Mouse (Mus musculus) neural tube, embryonic 13.5 days (tissue): ENCODE measurements around the gene Arhgef19. TPM values are rescaled to one million over a fixed set of nuclear protein-coding genes. Genes with fewer than 3 reads are reported as not detected.

Experiments used
- ATAC-seq: fragments of 200-750 bp; cut with Nextera tagmentation; 2 replicates; pipeline ENCODE4 v1.8.0; 2017; ENCODE audit warnings: low read depth, mild to moderate bottlenecking, moderate TSS enrichment, moderate library complexity
- H3K27ac ChIP-seq: fragments of 300-500 bp; sonication (generic); replicated peaks from 2 replicates; pipeline ENCODE4 v1.5.1; 2015; ENCODE audit warnings: moderate library complexity, mild to moderate bottlenecking, inconsistent platforms
- H3K27me3 ChIP-seq: fragments of 300-500 bp; sonication (generic); 2 replicates; pipeline ENCODE4 v1.6.1; 2015; ENCODE audit warnings: mild to moderate bottlenecking, inconsistent platforms
- H3K36me3 ChIP-seq: fragments of 300-500 bp; sonication (generic); 2 replicates; pipeline ENCODE4 v1.6.1; 2015; ENCODE audit warnings: mild to moderate bottlenecking, inconsistent platforms
- H3K4me1 ChIP-seq: fragments of 300-500 bp; sonication (generic); replicated peaks from 2 replicates; pipeline ENCODE4 v1.6.1; 2015; ENCODE audit warnings: inconsistent platforms
- H3K4me2 ChIP-seq: fragments of 300-500 bp; sonication (generic); 2 replicates; pipeline ENCODE4 v1.6.1; 2015; ENCODE audit warnings: inconsistent platforms, mild to moderate bottlenecking, moderate library complexity
- H3K4me3 ChIP-seq: fragments of 300-500 bp; sonication (generic); 2 replicates; pipeline ENCODE4 v1.5.1; 2015; ENCODE audit warnings: mild to moderate bottlenecking, inconsistent platforms
- H3K9ac ChIP-seq: fragments of 300-500 bp; sonication (generic); 2 replicates; pipeline ENCODE4 v1.6.1; 2015; ENCODE audit warnings: moderate library complexity, mild to moderate bottlenecking, inconsistent platforms
- H3K9me3 ChIP-seq: fragments of 300-500 bp; sonication (generic); 2 replicates; pipeline ENCODE4 v1.6.1; 2016; ENCODE audit warnings: inconsistent platforms
- WGBS: fragments of 180-500 bp; shearing (Covaris S2); methylation state at CpG from one replicate; pipeline ENCODE4 v1.1.7; 2015; 5-methylcytosine and 5-hydroxymethylcytosine counted together
- polyA plus RNA-seq: library from polyadenylated mRNA; unstranded; fragments of >200 nt; fragmentation: Nextera tagmentation; extraction: Ambion mirVana; gene quantifications from 2 replicates; pipeline ENCODE4 v1.2.1, GENCODE M21; 2015

Gene Arhgef19
- polyA plus RNA-seq, 1 experiment from 2014 or later: 2.1 TPM

- H3K4me2 ChIP-seq: no peak overlapping the region
- H3K9ac ChIP-seq: no peak overlapping the region
- no peak overlapping the region for H3K4me3 ChIP-seq
- H3K27ac ChIP-seq: no peak overlapping the region
- H3K9me3 ChIP-seq: no peaks in the 10 kb centered on the region
- H3K4me1 ChIP-seq: peaks cover 4% of the 10 kb centered on the region; the same call in 1 of the 2 replicates
- no peak for ATAC-seq
- WGBS: 83% methylated on average over 6 of the region's 6 CpGs
- no peaks in the 10 kb centered on the region for H3K36me3 ChIP-seq
- H3K27me3 ChIP-seq: no peaks in the 10 kb centered on the region
Measured at GRCm38 (mm10) chr4:141269080-141269479, 29.8 kb downstream of the Arhgef19 start.

DNA sequence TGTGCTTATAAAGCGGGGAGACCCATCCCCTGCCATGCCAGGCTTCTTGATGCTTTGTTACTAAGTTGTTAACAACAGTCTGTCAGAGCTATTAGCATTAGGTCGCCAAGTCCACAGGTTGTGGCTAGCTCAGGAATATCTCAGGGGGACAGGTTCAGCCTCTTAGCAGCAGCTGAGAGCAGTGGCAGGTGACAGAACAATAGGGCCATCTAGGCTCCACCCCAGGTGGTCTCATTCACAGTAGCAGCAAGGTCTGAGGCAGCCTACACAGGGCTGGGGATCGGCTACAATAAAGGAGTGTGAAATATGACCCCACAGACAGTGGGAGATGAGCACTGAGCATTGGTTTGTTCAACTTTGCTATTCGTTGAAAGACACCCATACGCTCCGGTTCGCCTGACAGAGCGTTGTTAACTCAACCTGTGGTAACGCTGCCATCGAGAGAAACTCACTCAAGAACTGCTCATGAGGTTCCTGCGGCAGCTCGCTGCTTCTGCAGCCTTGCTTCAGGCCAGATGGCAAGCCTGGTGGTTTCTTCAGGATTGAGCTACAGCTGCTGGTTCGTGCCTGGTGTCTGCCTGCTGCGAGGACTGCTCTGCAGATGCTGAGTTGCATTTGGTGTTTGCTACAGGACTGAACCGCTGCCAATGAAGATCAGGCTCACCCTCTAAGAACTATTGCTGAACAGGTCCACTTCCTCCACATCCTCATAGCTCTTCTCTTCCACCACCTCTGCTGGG lies 31.1 kb downstream of the Arhgef19 start:
- H3K4me2 ChIP-seq: no peak overlapping the region
- H3K9ac ChIP-seq: no peak overlapping the region
- no peak for ATAC-seq
- H3K4me1 ChIP-seq: peaks cover 15% of the 10 kb centered on the region
- WGBS: 48% methylated on average over 15 of the region's 15 CpGs
- no peaks in the 10 kb centered on the region for H3K27me3 ChIP-seq
- H3K36me3 ChIP-seq: no peaks in the 10 kb centered on the region
- no peaks in the 10 kb centered on the region for H3K9me3 ChIP-seq
- no peak overlapping the region for H3K4me3 ChIP-seq
- no peak overlapping the region for H3K27ac ChIP-seq

DNA sequence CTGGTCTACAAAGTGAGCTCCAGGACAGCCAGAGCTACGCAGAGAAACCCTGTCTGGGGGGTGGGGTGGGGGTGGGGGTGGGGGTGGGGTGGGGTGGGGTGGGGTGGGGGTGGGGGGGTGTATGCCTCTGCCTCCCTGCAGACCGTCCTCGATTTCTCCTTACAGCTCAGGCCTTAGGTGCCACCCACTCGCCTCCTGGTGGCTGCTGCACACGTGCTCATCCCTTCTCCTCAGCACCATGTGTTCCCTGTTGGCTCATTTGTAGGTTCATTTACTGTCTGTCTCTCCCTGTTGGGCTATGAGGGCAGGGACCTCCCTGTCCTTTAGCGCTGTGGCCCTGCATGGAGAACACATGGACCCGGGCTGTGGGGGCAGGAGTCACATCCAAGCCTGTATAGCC lies 31.9 kb downstream of the Arhgef19 start:
- WGBS: 84% methylated on average over 6 of the region's 7 CpGs
- Histone ChIP-seq H3K9ac (no peak overlapping the region), H3K27me3 (no peaks in the 10 kb centered on the region), H3K4me1 (peaks cover 15% of the 10 kb centered on the region), H3K4me3 (no peak overlapping the region), H3K4me2 (no peak overlapping the region), H3K9me3 (no peaks in the 10 kb centered on the region), H3K27ac (no peak overlapping the region), H3K36me3 (no peaks in the 10 kb centered on the region)
- no peak for ATAC-seq

GRCm38 (mm10) chr4:141271721-141272120 lies 32.4 kb downstream of the Arhgef19 start:
- no peak for ATAC-seq

DNA sequence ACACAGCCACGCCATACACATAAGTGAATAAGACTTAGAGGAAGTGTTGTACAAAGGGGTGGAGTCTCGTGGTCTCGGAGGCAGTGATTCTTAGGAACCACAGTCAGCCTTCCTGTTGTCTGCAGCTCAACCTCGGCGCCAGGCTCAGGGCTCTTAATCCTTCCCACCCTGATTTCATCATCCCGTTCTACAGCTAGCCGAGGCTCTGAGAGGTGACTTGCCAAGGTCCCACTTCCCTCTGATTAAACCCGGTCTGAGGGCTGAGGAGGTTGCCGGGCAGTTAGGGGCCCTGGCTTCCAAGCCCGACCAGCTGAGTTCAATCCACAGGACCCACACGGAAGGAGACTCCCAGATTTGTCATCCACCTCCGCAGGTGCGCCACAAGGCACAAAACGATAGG lies 33.6 kb downstream of the Arhgef19 start:
- Histone ChIP-seq H3K27me3 (no peaks in the 10 kb centered on the region), H3K4me3 (no peak overlapping the region), H3K9ac (0 out of 2 replicates have a peak overlapping the region, but pooled peaks have one; percentile 22), H3K4me1 (peaks cover 15% of the 10 kb centered on the region), H3K9me3 (no peaks in the 10 kb centered on the region), H3K4me2 (peak overlapping the region; percentile 37), H3K36me3 (no peaks in the 10 kb centered on the region), H3K27ac (no peak overlapping the region)
- 18% methylated on average over 14 of the region's 14 CpGs for WGBS
- no peak for ATAC-seq

More at GRCm38 (mm10) chr4:141271721-141272120, 32.4 kb downstream of the Arhgef19 start:
- no peaks in the 10 kb centered on the region for H3K27me3 ChIP-seq
- H3K4me1 ChIP-seq: peaks cover 15% of the 10 kb centered on the region
- H3K9me3 ChIP-seq: no peaks in the 10 kb centered on the region
- H3K4me2 ChIP-seq: no peak overlapping the region
- 82% methylated on average over 6 of the region's 6 CpGs for WGBS
- H3K9ac ChIP-seq: no peak overlapping the region
- H3K27ac ChIP-seq: no peak overlapping the region
- no peak overlapping the region for H3K4me3 ChIP-seq
- H3K36me3 ChIP-seq: no peaks in the 10 kb centered on the region

DNA sequence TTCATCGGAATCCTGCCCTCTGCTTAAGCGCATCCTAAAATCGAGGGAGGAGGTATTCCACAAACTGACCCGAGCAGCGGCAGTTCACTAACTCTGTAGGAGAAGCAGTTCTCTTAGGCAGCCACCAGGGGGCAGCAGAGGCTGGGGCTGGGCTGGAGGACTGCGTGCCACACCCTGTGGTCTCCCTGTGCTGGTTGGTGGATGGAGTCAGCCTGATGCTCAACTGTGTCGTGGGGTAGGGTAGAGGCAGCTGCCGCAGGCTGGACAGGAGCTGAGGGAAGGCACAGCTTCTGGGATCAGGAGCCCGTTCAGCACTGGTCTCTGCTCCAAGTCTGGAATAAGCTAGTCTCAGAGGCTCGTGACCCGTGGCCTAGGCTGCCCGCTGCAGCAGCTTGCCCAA lies 34.0 kb downstream of the Arhgef19 start:
- Histone ChIP-seq H3K4me2 (peak overlapping the region; percentile 37), H3K4me1 (peaks cover 15% of the 10 kb centered on the region), H3K36me3 (no peaks in the 10 kb centered on the region), H3K4me3 (no peak overlapping the region), H3K9ac (0 out of 2 replicates have a peak overlapping the region, but pooled peaks have one; percentile 22), H3K27ac (no peak overlapping the region), H3K27me3 (no peaks in the 10 kb centered on the region), H3K9me3 (no peaks in the 10 kb centered on the region)
- ATAC-seq: peak; percentile 79
- WGBS: 15% methylated on average over 12 of the region's 12 CpGs

- 40% methylated on average over 23 of the region's 23 CpGs for WGBS
- no peaks in the 10 kb centered on the region for H3K27me3 ChIP-seq
- ATAC-seq: no peak
- no peak overlapping the region for H3K4me2 ChIP-seq
- peak overlapping the region; percentile 26; the same call in 1 of the 2 replicates for H3K9ac ChIP-seq
- no peaks in the 10 kb centered on the region for H3K36me3 ChIP-seq
- peaks cover 18% of the 10 kb centered on the region for H3K4me1 ChIP-seq
- H3K9me3 ChIP-seq: no peaks in the 10 kb centered on the region
- no peak overlapping the region for H3K27ac ChIP-seq
- no peak overlapping the region for H3K4me3 ChIP-seq
Measured at GRCm38 (mm10) chr4:141274485-141275341, 35.4 kb downstream of the Arhgef19 start.

GRCm38 (mm10) chr4:141277157-141277556 lies 37.9 kb downstream of the Arhgef19 start:
- no peak overlapping the region for H3K9ac ChIP-seq
- no peak for ATAC-seq
- WGBS: 81% methylated on average over 8 of the region's 8 CpGs
- peaks cover 20% of the 10 kb centered on the region for H3K4me1 ChIP-seq
- H3K9me3 ChIP-seq: no peaks in the 10 kb centered on the region
- H3K27me3 ChIP-seq: no peaks in the 10 kb centered on the region
- no peaks in the 10 kb centered on the region for H3K36me3 ChIP-seq
- no peak overlapping the region for H3K4me3 ChIP-seq
- H3K4me2 ChIP-seq: no peak overlapping the region
- no peak overlapping the region for H3K27ac ChIP-seq

- WGBS: 72% methylated on average over 7 of the region's 7 CpGs
- Histone ChIP-seq H3K27ac (peak overlapping the region; percentile 67), H3K4me1 (peaks cover 17% of the 10 kb centered on the region), H3K4me2 (no peak overlapping the region; the same call in 1 of the 2 replicates), H3K9ac (no peak overlapping the region), H3K27me3 (no peaks in the 10 kb centered on the region), H3K36me3 (no peaks in the 10 kb centered on the region), H3K4me3 (no peak overlapping the region), H3K9me3 (no peaks in the 10 kb centered on the region)
- ATAC-seq: no peak
Measured at GRCm38 (mm10) chr4:141278154-141278553, 38.9 kb downstream of the Arhgef19 start.

DNA sequence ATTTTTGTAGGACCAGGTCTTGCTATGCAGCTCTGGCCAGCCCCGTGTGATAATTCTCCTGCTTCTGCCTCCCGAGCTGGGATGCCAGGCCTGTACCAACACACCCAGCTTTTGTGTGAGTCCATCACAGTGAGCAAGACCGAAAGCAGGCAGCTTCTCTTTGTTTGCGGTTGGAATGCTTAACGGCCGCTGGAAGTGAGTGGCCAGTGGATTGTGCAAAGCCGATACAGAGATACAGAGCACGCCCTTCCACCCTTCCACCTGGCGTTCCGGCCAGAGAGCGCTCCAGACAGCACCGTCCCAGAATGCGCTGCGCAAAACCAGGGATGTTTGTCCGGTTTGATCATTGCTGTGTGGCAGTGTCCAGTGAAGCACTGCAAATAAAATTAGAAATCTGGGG lies 40.0 kb downstream of the Arhgef19 start:
- H3K4me3 ChIP-seq: no peak overlapping the region
- no peak overlapping the region for H3K4me2 ChIP-seq
- peaks cover 22% of the 10 kb centered on the region for H3K4me1 ChIP-seq
- WGBS: 60% methylated on average over 15 of the region's 15 CpGs
- no peaks in the 10 kb centered on the region for H3K9me3 ChIP-seq
- H3K27me3 ChIP-seq: no peaks in the 10 kb centered on the region
- no peaks in the 10 kb centered on the region for H3K36me3 ChIP-seq
- no peak overlapping the region for H3K9ac ChIP-seq
- no peak for ATAC-seq
- H3K27ac ChIP-seq: no peak overlapping the region

DNA sequence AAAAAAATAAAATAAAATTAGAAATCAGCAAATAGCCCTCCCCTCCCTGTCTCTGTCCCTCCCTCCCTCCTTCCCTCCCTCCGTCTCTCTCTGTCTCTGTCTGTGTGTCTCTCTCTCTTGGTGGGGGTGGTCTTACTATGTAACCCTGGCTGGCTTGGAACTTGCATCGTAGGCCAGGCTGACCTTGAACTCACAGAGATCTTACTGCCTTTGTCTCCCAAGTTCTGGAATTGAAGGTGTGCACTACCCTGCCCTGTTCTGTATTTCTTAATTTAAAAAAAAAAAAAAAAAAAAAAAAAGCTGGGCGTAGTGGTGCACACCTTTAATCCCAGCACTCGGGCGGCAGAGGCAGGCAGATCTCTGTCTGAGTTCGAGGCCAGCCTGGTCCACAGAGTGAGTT lies 40.5 kb downstream of the Arhgef19 start:
- no peaks in the 10 kb centered on the region for H3K27me3 ChIP-seq
- H3K4me1 ChIP-seq: peaks cover 17% of the 10 kb centered on the region
- H3K4me3 ChIP-seq: no peak overlapping the region
- ATAC-seq: no peak
- no peaks in the 10 kb centered on the region for H3K36me3 ChIP-seq
- H3K9ac ChIP-seq: no peak overlapping the region
- WGBS: 93% methylated on average over 6 of the region's 6 CpGs
- H3K9me3 ChIP-seq: no peaks in the 10 kb centered on the region
- no peak overlapping the region for H3K4me2 ChIP-seq
- no peak overlapping the region for H3K27ac ChIP-seq

DNA sequence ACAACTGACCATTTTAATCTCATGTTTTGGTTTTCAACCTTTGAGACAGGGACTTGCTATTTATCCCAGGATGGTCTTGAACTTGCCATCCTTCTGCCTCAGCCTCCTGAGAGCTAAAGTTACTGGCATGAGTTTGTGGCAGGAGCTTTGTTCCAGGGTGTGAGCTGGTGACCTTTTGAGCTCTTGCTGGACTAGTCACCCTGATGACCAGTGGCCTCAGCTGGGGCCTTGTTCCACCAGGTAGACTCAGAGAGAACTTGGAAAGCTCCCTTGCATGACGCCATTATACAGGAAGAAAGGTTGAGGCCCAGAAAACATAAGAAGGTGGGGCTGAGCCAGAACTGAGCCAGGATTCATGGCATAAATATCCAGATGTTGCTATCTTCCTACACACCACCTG lies 41.2 kb downstream of the Arhgef19 start:
- Histone ChIP-seq H3K9ac (no peak overlapping the region), H3K4me3 (no peak overlapping the region), H3K27ac (no peak overlapping the region), H3K36me3 (no peaks in the 10 kb centered on the region), H3K9me3 (no peaks in the 10 kb centered on the region), H3K4me1 (peaks cover 17% of the 10 kb centered on the region), H3K27me3 (no peaks in the 10 kb centered on the region), H3K4me2 (no peak overlapping the region)
- ATAC-seq: no peak
- 98% methylated on average over 1 of the region's 1 CpGs for WGBS
